Mouse (Mus musculus) limb, embryonic 14.5 days (tissue): Measurements from ENCODE around the gene Gatb. TPM values are rescaled to one million over a fixed set of nuclear protein-coding genes. Genes with fewer than 3 reads are reported as not detected.

Experiments used
- ATAC-seq: fragments of 200-750 bp; cut with Nextera tagmentation; 2 replicates; pipeline ENCODE4 v1.8.0; 2017; ENCODE audit warnings: low read depth, moderate number of reproducible peaks, moderate TSS enrichment; ENCODE audit not compliant: low FRiP score
- DNase-seq: peaks from one replicate; pipeline ENCODE4 v3.0.0-alpha.2; 2015; ENCODE audit warnings: low spot score
- H3K27ac ChIP-seq: fragments of 300-500 bp; sonication (generic); replicated peaks from 2 replicates; pipeline ENCODE4 v1.5.1; 2014; ENCODE audit warnings: low read depth, mild to moderate bottlenecking, low read length, moderate library complexity, mixed read lengths
- H3K27me3 ChIP-seq: fragments of 300-500 bp; sonication (generic); 2 replicates; pipeline ENCODE4 v1.6.1; 2014; ENCODE audit warnings: low read length, mixed read lengths; ENCODE audit not compliant: control insufficient read depth, insufficient read depth
- H3K36me3 ChIP-seq: fragments of 300-500 bp; sonication (generic); 2 replicates; pipeline ENCODE4 v1.6.1; 2014; ENCODE audit warnings: mild to moderate bottlenecking, low read length, moderate library complexity, mixed read lengths; ENCODE audit not compliant: control insufficient read depth, insufficient read depth
- H3K4me1 ChIP-seq: fragments of 300-500 bp; sonication (generic); 2 replicates; pipeline ENCODE4 v1.6.1; 2014; ENCODE audit warnings: antibody characterized with exemption, low read length, mixed read lengths; ENCODE audit not compliant: control insufficient read depth, insufficient read depth
- H3K4me2 ChIP-seq: fragments of 300-500 bp; sonication (generic); replicated peaks from 2 replicates; pipeline ENCODE4 v1.6.1; 2014; ENCODE audit warnings: low read depth, mild to moderate bottlenecking, low read length, moderate library complexity; ENCODE audit not compliant: severe bottlenecking
- H3K4me3 ChIP-seq: fragments of 300-500 bp; sonication (generic); replicated peaks from 2 replicates; pipeline ENCODE4 v1.5.1; 2014; ENCODE audit warnings: low read length
- H3K9ac ChIP-seq: fragments of 300-500 bp; sonication (generic); 2 replicates; pipeline ENCODE4 v1.6.1; 2014; ENCODE audit warnings: mild to moderate bottlenecking, low read depth, low read length, moderate library complexity; ENCODE audit not compliant: severe bottlenecking
- H3K9me3 ChIP-seq: fragments of 300-500 bp; sonication (generic); 2 replicates; pipeline ENCODE4 v1.6.1; 2016; ENCODE audit warnings: low read length; ENCODE audit not compliant: control insufficient read depth
- POLR2A ChIP-seq: fragments of 200-500 bp; IDR thresholded peaks from 2 replicates; pipeline ENCODE4 v1.8.0; 2012; ENCODE audit warnings: inconsistent platforms, mild to moderate bottlenecking, moderate library complexity, borderline replicate concordance; ENCODE audit not compliant: insufficient read depth, insufficient read length; ENCODE audit errors: extremely low read depth
- WGBS: fragments of 180-500 bp; shearing (Covaris S2); extraction: QIAGEN DNeasy Blood & Tissue Kit; methylation state at CpG from one replicate; pipeline ENCODE4 v1.1.7; 2014; 5-methylcytosine and 5-hydroxymethylcytosine counted together
- polyA plus RNA-seq, 2 experiments: library from polyadenylated mRNA; depleted of rRNA in 1 of 2; stranded (reverse) in 1 of 2; unstranded in 1 of 2; fragments of >200 nt; fragmentation: Nextera tagmentation in 1 of 2; extraction: Ambion mirVana in 1 of 2; gene quantifications; 2 replicates each; pipeline versions ENCODE4 v1.2.1 to v1.2.3; 2012 to 2014

Gene Gatb
- polyA plus RNA-seq, 2 experiments = 9.0 to 18.3 TPM

- no peak for TF ChIP-seq POLR2A
- 86% methylated on average over 10 of the region's 10 CpGs for WGBS
- Histone ChIP-seq H3K9me3 (no peaks in the 10 kb centered on the region), H3K27me3 (no peaks in the 10 kb centered on the region), H3K27ac (no peak overlapping the region), H3K9ac (no peak overlapping the region), H3K4me2 (no peak overlapping the region), H3K4me1 (0 out of 2 replicates have a peak, but pooled peaks cover 6% of the 10 kb centered on the region), H3K4me3 (no peak overlapping the region), H3K36me3 (no peaks in the 10 kb centered on the region)
- no peak for ATAC-seq
- DNase-seq = no peak
Observed at GRCm38 (mm10) chr3:85664591-85665171, 90.8 kb downstream of the Gatb start.

DNA sequence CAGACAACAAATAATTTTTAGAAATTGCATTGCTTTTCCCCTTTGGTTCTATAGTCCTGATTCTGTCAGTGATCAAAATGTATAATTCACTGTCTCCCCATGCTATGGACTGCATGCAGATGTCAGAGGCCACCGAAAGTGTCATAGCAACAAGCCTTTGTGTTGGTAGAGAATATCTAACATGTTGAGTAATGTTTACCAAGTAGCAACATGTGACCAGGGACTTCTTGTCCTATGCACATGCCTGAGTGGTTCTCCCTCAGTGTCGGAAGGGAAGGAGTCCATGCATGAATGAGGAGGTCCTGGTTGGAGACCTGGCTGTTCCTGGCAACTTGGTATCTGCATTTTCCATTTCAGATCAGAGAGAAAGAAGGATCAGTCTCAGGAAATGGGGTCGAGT is 92.2 kb downstream of the Gatb start:
- Histone ChIP-seq H3K9ac (no peak overlapping the region), H3K4me1 (no peaks in the 10 kb centered on the region), H3K36me3 (no peaks in the 10 kb centered on the region), H3K4me2 (no peak overlapping the region), H3K27me3 (no peaks in the 10 kb centered on the region), H3K27ac (no peak overlapping the region), H3K4me3 (no peak overlapping the region), H3K9me3 (no peaks in the 10 kb centered on the region)
- ATAC-seq (no peak), DNase-seq (no peak)
- no peak for TF ChIP-seq POLR2A
- WGBS = 84% methylated on average over 3 of the region's 3 CpGs

DNA sequence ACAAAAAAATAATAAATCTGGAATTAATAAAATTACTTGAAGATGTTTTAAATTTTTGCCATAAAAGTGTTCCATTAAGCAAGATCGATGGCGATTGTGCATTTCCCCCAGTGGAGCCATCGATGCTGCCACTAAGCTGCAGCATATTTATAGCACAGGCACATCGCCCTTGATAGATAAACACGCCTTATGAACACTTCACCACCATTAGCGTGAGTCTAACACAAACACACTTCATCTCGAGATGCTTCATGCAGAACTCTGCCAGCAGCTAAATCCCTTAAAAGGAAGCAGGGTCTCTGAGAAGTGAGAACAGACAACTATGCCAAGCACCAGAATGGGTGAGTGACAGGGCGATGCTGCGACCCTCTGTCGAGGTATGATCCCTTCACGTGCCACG is 92.8 kb downstream of the Gatb start:
- no peak for ATAC-seq
- Histone ChIP-seq H3K4me2 (no peak overlapping the region), H3K27ac (no peak overlapping the region), H3K4me1 (no peaks in the 10 kb centered on the region), H3K9ac (no peak overlapping the region), H3K4me3 (no peak overlapping the region), H3K9me3 (no peaks in the 10 kb centered on the region), H3K27me3 (no peaks in the 10 kb centered on the region), H3K36me3 (no peaks in the 10 kb centered on the region)
- no peak for TF ChIP-seq POLR2A
- whole genome bisulfite sequencing = 76% methylated on average over 12 of the region's 12 CpGs
- DNase-seq = no peak

DNA sequence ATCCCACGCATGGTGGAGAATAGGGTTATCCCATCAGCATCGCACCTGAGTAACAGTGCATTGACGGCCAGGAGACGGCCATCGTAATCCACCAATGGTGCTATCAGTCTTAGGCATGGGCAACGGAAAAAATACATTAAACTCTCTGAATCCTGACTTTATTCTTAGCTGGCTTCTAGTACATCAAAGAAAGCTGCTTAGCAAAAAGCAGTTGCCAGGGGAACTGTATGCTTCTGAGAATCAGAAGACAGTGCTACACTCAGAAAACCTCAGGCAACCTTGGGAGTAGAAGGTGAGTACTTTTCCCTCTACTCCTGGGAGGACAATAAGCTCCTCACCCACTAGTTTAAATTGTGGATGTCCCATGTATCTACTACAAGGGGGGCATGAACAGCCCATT is 93.8 kb downstream of the Gatb start:
- no peak for TF ChIP-seq POLR2A
- 90% methylated on average over 6 of the region's 6 CpGs for WGBS
- H3K4me3 ChIP-seq = no peak overlapping the region

GRCm38 (mm10) chr3:85669844-85670243 is 95.9 kb downstream of the Gatb start:
- Histone ChIP-seq H3K27me3 (no peaks in the 10 kb centered on the region), H3K4me1 (no peaks in the 10 kb centered on the region), H3K36me3 (no peaks in the 10 kb centered on the region), H3K4me3 (no peak overlapping the region), H3K9ac (no peak overlapping the region), H3K4me2 (no peak overlapping the region), H3K27ac (no peak overlapping the region), H3K9me3 (no peaks in the 10 kb centered on the region)
- TF ChIP-seq POLR2A = no peak
- ATAC-seq (no peak), DNase-seq (no peak)
- WGBS = 90% methylated on average over 6 of the region's 6 CpGs

More for the DNA sequence above, 93.8 kb downstream of the Gatb start:
- Histone ChIP-seq H3K27me3 (no peaks in the 10 kb centered on the region), H3K4me2 (no peak overlapping the region), H3K9me3 (no peaks in the 10 kb centered on the region), H3K9ac (no peak overlapping the region), H3K27ac (no peak overlapping the region), H3K36me3 (no peaks in the 10 kb centered on the region), H3K4me1 (no peaks in the 10 kb centered on the region)
- ATAC-seq = no peak
- no peak for DNase-seq

- no peak for ATAC-seq
- 79% methylated on average over 8 of the region's 8 CpGs for WGBS
Observed at GRCm38 (mm10) chr3:85677133-85677532, 103.2 kb downstream of the Gatb start.

More at GRCm38 (mm10) chr3:85677133-85677532, 103.2 kb downstream of the Gatb start:
- no peak overlapping the region for H3K4me2 ChIP-seq
- no peak overlapping the region for H3K27ac ChIP-seq
- no peak overlapping the region for H3K4me3 ChIP-seq
- H3K36me3 ChIP-seq = no peaks in the 10 kb centered on the region
- H3K4me1 ChIP-seq = no peaks in the 10 kb centered on the region
- H3K27me3 ChIP-seq = no peaks in the 10 kb centered on the region
- TF ChIP-seq POLR2A = no peak
- H3K9me3 ChIP-seq = no peaks in the 10 kb centered on the region
- no peak overlapping the region for H3K9ac ChIP-seq
- DNase-seq = no peak
